Mouse (Mus musculus) forebrain, embryonic 10.5 days (tissue): Measurements from ENCODE around the gene Ms4a14. TPM values are rescaled to one million over a fixed set of nuclear protein-coding genes. Genes with fewer than 3 reads are reported as not detected.
A peak's percentile ranks its signal among the peaks of the same experiment; 100 is the strongest.
"Not testable (repeated sequence)": the region's sequence is repeated elsewhere in the genome, so short reads cannot be mapped to it uniquely, and the experiment has no call there.

Source experiments
- DNase-seq: peaks from one replicate; pipeline ENCODE4 v3.0.0-alpha.2; 2017; ENCODE audit warnings: low spot score; ENCODE audit errors: extremely low spot score
- H3K27ac ChIP-seq: fragments of 300-500 bp; sonication (generic); 2 replicates; pipeline ENCODE4 v1.5.1; 2016; ENCODE audit warnings: mild to moderate bottlenecking
- H3K27me3 ChIP-seq: fragments of 300-500 bp; sonication (generic); 2 replicates; pipeline ENCODE4 v1.6.1; 2016; ENCODE audit warnings: mild to moderate bottlenecking; ENCODE audit not compliant: poor library complexity, severe bottlenecking
- H3K36me3 ChIP-seq: fragments of 300-500 bp; sonication (generic); replicated peaks from 2 replicates; pipeline ENCODE4 v1.6.1; 2016; ENCODE audit warnings: mild to moderate bottlenecking, moderate library complexity
- H3K4me1 ChIP-seq: fragments of 300-500 bp; sonication (generic); 2 replicates; pipeline ENCODE4 v1.6.1; 2016
- H3K4me3 ChIP-seq: fragments of 300-500 bp; sonication (generic); 2 replicates; pipeline ENCODE4 v1.5.1; 2016; ENCODE audit warnings: mild to moderate bottlenecking, moderate library complexity
- H3K9me3 ChIP-seq: fragments of 300-500 bp; sonication (generic); 2 replicates; pipeline ENCODE4 v1.6.1; 2016; ENCODE audit warnings: mild to moderate bottlenecking, moderate library complexity
- WGBS: fragments of 180-500 bp; shearing (Covaris S2); methylation state at CpG from one replicate; pipeline ENCODE4 v1.1.7; 2016; 5-methylcytosine and 5-hydroxymethylcytosine counted together
- polyA plus RNA-seq: library from polyadenylated mRNA; unstranded; fragments of >200 nt; fragmentation: Nextera tagmentation; extraction: Ambion mirVana; gene quantifications from 2 replicates; pipeline ENCODE4 v1.2.1, GENCODE M21; 2016

Gene Ms4a14
- polyA plus RNA-seq, 1 experiment from 2014 or later, result not detected

DNA sequence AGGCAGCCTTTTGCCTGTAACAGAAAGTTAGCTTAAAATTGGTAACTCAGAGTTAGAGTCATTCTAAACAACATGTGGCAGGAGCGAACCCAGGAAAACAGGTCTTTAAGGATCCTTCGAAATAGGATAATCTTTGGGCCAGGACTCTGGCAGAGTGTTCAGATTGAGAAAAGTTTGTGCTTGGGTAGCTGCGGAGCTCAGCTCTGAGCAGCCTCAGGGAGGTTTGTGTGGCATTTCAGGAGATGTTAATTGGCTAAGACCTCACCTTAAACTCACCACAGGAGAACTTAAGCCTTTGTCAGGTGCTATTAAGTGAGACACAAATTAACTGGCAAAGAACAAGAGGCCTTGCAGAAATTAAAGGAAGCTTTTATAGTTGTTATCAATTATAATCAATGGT lies 20.6 kb downstream of the Ms4a14 start:
- not testable (repeated sequence) for H3K4me1 ChIP-seq, H3K36me3 ChIP-seq, H3K9me3 ChIP-seq, H3K27ac ChIP-seq, H3K27me3 ChIP-seq
- peak; percentile 16 for DNase-seq
- peak overlapping the region; percentile 47; the same call in 1 of the 2 replicates for H3K4me3 ChIP-seq
- 6% methylated on average over 3 of the region's 3 CpGs for WGBS

DNA sequence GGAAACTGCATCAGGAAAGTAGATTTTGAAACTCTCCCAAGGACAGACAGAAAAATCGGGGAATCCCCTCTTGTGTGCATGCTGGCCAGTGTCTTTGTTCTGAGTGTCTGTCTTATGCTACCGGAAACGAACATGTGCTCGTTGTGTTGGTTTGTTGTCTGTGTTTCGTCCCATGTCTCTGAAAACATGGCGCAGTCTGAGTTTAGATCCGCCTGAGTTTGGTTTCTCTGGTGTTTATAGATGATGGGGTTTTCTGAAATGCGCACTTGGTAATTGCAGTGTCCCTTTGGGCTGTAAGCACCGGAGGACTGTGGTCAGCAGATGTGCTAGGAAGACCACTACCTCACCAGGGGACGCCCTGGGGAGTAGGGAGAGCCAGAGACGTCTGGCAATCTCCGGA lies 21.3 kb downstream of the Ms4a14 start:
- Histone ChIP-seq H3K27ac (peak overlapping the region; percentile 68; the same call in 1 of the 2 replicates), H3K27me3 (no peaks in the 10 kb centered on the region), H3K36me3 (no peaks in the 10 kb centered on the region), H3K4me3 (peak overlapping the region; percentile 47), H3K4me1 (0 out of 2 replicates have a peak, but pooled peaks cover 4% of the 10 kb centered on the region), H3K9me3 (no peaks in the 10 kb centered on the region)
- WGBS, result 12% methylated on average over 12 of the region's 12 CpGs
- peak; percentile 26 for DNase-seq

DNA sequence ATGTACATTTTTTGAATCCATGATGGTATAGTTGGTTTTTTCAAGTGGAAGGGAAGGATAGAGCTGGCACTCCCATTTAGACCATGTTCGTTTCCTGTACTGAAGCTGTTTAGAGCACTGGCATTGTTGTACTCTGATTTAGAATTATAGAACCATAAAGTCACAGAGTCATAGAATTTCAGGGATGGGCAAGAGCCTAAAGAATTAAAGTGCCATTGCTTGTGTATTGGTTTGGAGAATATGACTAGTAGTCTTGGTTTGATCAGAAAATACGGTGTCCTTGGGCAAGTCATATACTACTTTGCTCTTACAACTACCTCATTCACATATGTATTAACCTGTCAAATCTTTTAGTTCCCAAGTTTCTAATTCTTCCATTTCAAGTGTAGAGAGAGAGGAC lies 30.5 kb downstream of the Ms4a14 start, which contains the start of gene Ms4a5:
Gene Ms4a5 (minus strand): TSS at position 101 of the 400 bp plus-strand sequence.
- no peak within 1 kb of the TSS for H3K27ac ChIP-seq
- H3K36me3 ChIP-seq, result no peaks in the 10 kb centered on the region
- no peaks in the 10 kb centered on the region for H3K4me1 ChIP-seq
- WGBS, result 92% methylated on average over 2 of the region's 2 CpGs
- no peak within 1 kb of the TSS for H3K4me3 ChIP-seq
- no peaks in the 10 kb centered on the region for H3K9me3 ChIP-seq
- no peak for DNase-seq
- no peaks in the 10 kb centered on the region for H3K27me3 ChIP-seq

- no peak overlapping the region for H3K4me3 ChIP-seq
- no peaks in the 10 kb centered on the region for H3K36me3 ChIP-seq
- H3K27me3 ChIP-seq, result no peaks in the 10 kb centered on the region
- H3K27ac ChIP-seq, result no peak overlapping the region
- H3K4me1 ChIP-seq, result no peaks in the 10 kb centered on the region
- WGBS, result 85% methylated on average over 3 of the region's 3 CpGs
- H3K9me3 ChIP-seq, result no peaks in the 10 kb centered on the region
- no peak for DNase-seq
These were observed 34.0 kb downstream of the Ms4a14 start for GRCm38 (mm10) chr19:11280223-11280622.

DNA sequence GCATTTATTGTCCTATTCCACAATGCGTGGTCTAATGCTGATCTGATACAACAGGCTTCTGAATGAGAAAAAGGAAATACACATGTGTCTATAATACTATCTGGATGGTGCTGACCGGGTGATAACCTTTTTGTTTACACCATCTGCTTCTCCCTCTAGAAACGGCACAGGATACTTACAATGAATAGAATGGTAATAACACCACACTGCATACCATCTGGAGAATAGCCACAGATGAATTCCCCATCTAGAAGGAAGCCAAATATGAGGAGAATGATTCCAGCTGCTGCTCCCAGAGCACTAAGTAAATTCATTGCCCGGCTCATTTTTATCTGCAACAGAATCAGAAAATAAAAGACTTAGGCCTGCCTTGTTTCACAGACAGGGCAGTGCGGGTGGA lies 37.8 kb downstream of the Ms4a14 start:
- Histone ChIP-seq H3K27me3 (no peaks in the 10 kb centered on the region), H3K27ac (no peak overlapping the region), H3K36me3 (no peaks in the 10 kb centered on the region), H3K9me3 (no peaks in the 10 kb centered on the region), H3K4me1 (no peaks in the 10 kb centered on the region), H3K4me3 (no peak overlapping the region)
- DNase-seq, result no peak
- WGBS, result 83% methylated on average over 5 of the region's 5 CpGs

DNA sequence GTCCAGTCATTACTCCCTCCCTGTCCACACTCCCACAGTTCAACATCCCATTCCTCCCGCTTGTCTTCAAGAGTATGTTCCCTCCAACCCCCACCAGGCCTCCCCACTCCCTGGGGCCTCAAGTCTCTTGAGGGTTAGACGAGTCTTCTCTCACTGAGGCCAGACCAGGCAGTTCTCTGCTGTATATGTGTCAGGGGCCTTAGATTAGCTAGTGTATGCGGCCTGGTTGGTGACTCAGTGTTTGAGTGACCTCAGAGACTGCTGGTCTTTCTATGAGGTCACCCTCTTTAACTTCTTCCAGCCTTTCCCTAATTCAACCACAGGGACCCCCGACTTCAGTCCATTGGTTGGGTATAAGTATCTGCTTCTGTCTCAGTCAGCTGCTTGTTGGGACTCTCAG lies 47.3 kb downstream of the Ms4a14 start:
- Histone ChIP-seq H3K36me3 (no peaks in the 10 kb centered on the region), H3K27ac (no peak overlapping the region), H3K27me3 (no peaks in the 10 kb centered on the region), H3K9me3 (no peaks in the 10 kb centered on the region), H3K4me1 (no peaks in the 10 kb centered on the region), H3K4me3 (no peak overlapping the region)
- no peak for DNase-seq
- WGBS, result 78% methylated on average over 4 of the region's 4 CpGs

DNA sequence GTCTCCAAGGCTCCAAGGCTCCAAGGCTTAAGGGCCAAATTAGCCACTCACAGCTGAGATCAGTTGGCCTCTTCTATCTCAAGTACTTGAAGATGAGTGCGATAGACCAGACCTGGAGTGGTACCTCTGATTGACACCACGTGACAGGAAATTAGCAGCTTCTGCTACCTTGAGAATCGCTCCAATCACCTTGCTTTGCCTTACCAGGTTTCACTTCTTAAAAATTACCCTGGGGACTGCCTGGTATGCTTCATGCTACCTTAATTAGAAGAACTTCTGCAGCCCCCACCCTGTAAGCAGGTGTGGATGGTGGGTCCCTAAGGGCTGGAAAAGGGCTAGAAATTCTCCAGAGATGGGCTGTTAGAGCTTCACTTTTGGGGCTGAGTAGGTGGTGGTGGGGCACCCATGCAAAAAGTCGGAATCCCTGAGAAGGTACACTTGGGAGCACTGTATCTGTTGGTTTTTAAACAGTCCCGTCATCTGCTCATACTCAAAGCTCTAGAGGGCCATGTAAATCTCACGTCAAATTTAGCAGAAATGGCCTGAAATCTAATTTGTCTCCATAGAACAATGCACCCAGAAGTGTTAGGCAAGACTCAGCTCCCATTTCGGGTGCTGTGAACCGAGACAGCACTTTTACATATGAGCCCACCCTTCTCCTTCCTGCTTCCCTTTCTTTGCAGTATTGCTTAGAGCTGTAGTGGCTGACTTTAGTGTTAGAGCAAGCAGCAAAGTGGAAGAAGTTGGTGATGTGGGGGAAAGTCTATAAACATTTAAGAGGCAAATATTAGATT lies 48.0 kb downstream of the Ms4a14 start, which contains the start of gene Ms4a1:
Gene Ms4a1 (minus strand): TSS at position 190 of the 794 bp plus-strand sequence.
- Histone ChIP-seq H3K4me3 (no peak within 1 kb of the TSS), H3K4me1 (no peaks in the 10 kb centered on the region), H3K36me3 (no peaks in the 10 kb centered on the region), H3K27me3 (no peaks in the 10 kb centered on the region), H3K9me3 (no peaks in the 10 kb centered on the region), H3K27ac (no peak within 1 kb of the TSS)
- 90% methylated on average over 8 of the region's 8 CpGs for WGBS
- DNase-seq, result no peak

- no peaks in the 10 kb centered on the region for H3K36me3 ChIP-seq
- no peak overlapping the region for H3K27ac ChIP-seq
- 85% methylated on average over 9 of the region's 9 CpGs for WGBS
- no peaks in the 10 kb centered on the region for H3K27me3 ChIP-seq
- H3K4me1 ChIP-seq, result no peaks in the 10 kb centered on the region
- no peak overlapping the region for H3K4me3 ChIP-seq
- no peak for DNase-seq
- no peaks in the 10 kb centered on the region for H3K9me3 ChIP-seq
These were observed 49.6 kb downstream of the Ms4a14 start for GRCm38 (mm10) chr19:11264602-11265185.

GRCm38 (mm10) chr19:11263549-11263948 lies 50.7 kb downstream of the Ms4a14 start:
- H3K36me3 ChIP-seq, result no peaks in the 10 kb centered on the region
- 89% methylated on average over 3 of the region's 3 CpGs for WGBS
- no peak overlapping the region for H3K4me3 ChIP-seq
- no peaks in the 10 kb centered on the region for H3K9me3 ChIP-seq
- H3K4me1 ChIP-seq, result no peaks in the 10 kb centered on the region
- no peak for DNase-seq
- no peak overlapping the region for H3K27ac ChIP-seq
- no peaks in the 10 kb centered on the region for H3K27me3 ChIP-seq

GRCm38 (mm10) chr19:11262932-11263331 lies 51.3 kb downstream of the Ms4a14 start:
- H3K9me3 ChIP-seq, DNase-seq, H3K36me3 ChIP-seq, H3K4me3 ChIP-seq, H3K27ac ChIP-seq, H3K27me3 ChIP-seq, H3K4me1 ChIP-seq: not testable (repeated sequence)
- 83% methylated on average over 4 of the region's 4 CpGs for WGBS

DNA sequence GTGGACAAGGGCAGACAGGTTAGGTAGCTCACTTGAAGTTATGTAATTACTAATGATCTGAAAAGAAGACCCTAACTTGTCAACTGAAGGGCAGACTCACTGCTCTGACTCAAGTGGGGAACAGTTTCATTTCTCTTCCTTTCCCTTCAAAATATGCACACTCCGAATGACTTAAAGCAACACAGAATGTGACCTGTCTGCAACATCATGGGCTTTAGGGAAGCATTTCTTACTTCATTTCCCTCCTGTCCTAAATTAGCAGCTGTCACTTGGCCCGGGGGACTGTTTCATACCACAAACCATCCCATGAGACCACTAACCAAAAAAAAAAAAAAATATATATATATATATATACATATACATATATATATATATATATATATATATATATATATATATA lies 52.7 kb downstream of the Ms4a14 start:
- Histone ChIP-seq H3K4me3 (no peak overlapping the region), H3K9me3 (no peaks in the 10 kb centered on the region), H3K27ac (no peak overlapping the region), H3K4me1 (no peaks in the 10 kb centered on the region), H3K27me3 (no peaks in the 10 kb centered on the region), H3K36me3 (no peaks in the 10 kb centered on the region)
- no peak for DNase-seq
- 96% methylated on average over 2 of the region's 2 CpGs for WGBS
